18 mouse cellular contexts compared by ENCODE assay signal in the genomic region with DNA sequence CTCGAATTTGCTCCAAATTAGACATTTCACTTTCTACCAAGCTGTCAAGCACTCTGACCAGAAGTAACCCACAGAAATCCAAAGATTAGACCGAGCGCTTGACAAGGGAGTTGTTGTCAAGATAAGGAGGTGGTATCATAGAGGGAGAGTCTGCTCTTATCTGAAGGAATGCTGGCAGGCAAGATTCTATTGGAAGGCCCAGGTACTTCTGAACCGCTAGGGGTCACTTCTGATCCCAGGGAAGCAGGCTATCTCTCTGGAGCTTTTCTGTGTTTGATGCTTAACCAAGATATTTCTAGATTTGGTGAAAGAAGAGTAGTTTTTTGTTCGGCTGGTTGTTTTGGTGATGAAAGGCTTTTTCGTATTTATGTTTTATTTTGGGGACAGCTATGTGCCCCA. TPM values are rescaled to one million over a fixed set of nuclear protein-coding genes. Genes with fewer than 3 reads are reported as not detected.
DNase-seq lines count a peak whose midpoint lies in the region; TF ChIP-seq lines count a peak whose summit lies in the region.
"Had no signal": no experiment of that assay in that cellular context is flagged by ENCODE, and none has a peak within 500 bp of the region (broad histone marks: within the 10 kb centered on the region; RNA-seq: fewer than 3 reads in every experiment).

No protein-coding gene starts in this region.

- intact Hi-C loops in heart, postnatal 14 days (cut with DNase I) = no loop called here

- WGBS in heart, embryonic 10.5 days = 24% methylated on average over 6 of the region's 6 CpGs

- 0 out of 2 replicates have a peak, but pooled peaks cover 5% of the 10 kb centered on the region for H3K36me3 ChIP-seq in heart, embryonic 10.5 days
- H3K36me3 ChIP-seq: hindbrain, embryonic 15.5 days had no signal

- H3K27ac ChIP-seq in heart, embryonic 10.5 days = peak overlapping the region; percentile 23; the same call in 1 of the 2 replicates
- H3K27ac ChIP-seq in layer of hippocampus, adult 2 months = no peak overlapping the region
- H3K27ac ChIP-seq: hindbrain, embryonic 15.5 days had no signal

- peak overlapping the region; percentile 12; the same call in 1 of the 2 replicates for H3K4me3 ChIP-seq in heart, embryonic 10.5 days
- no peak overlapping the region for H3K4me3 ChIP-seq in layer of hippocampus, adult 2 months
- H3K4me3 ChIP-seq: hindbrain, embryonic 15.5 days had no signal

- TF ChIP-seq CTCF in layer of hippocampus, adult 2 months (conservative IDR thresholded peaks at IDR 0.05) = peak; percentile 40; the same call in 1 of the 2 replicates

- peaks cover 35% of the 10 kb centered on the region for H3K4me1 ChIP-seq in heart, embryonic 10.5 days

- peak; percentile 47 for DNase-seq in heart, embryonic 10.5 days (ENCODE audit: low spot score)
- DNase-seq in heart, postnatal 14 days = no peak
- no peak for DNase-seq in layer of hippocampus, adult 2 months (ENCODE audit: low spot score in 2 of 2)
- no peak for DNase-seq in layer of hippocampus, adult 11-12 months (ENCODE audit: low spot score)
- DNase-seq in NIH3T3 (ENCODE audit: low read depth) = peak; percentile 34
- DNase-seq in lung, postnatal 36 days = peak; percentile 32
- DNase-seq in urinary bladder, postnatal 14 days (ENCODE audit: low spot score) = no peak
- DNase-seq: adrenal gland, postnatal 25 days; cerebellum, adult 9-10 months; kidney, adult 9 months; retina, postnatal 1 day had no signal

- H3K9me3 ChIP-seq in heart, embryonic 10.5 days = no peaks in the 10 kb centered on the region
- H3K9me3 ChIP-seq: hindbrain, embryonic 15.5 days had no signal

- H3K27me3 ChIP-seq in heart, embryonic 10.5 days (ENCODE audit: insufficient read depth, poor library complexity, severe bottlenecking) = no peaks in the 10 kb centered on the region
- H3K27me3 ChIP-seq: hindbrain, embryonic 15.5 days had no signal

RNA-seq across cellular contexts. Expression of a gene that starts 1.4 kb away (rescaled TPM):
- polyA plus RNA-seq in heart, embryonic 10.5 days (2016; fragmentation: Nextera tagmentation; extraction: Ambion mirVana) = 21.1 and 23.1 TPM in 2 replicates
- total RNA-seq in heart, postnatal 14 days (2021) = 1 to 10 TPM; 4.2 to 4.4 TPM
- under 1 TPM; 0.44 to 0.82 TPM for total RNA-seq in layer of hippocampus, adult 2 months (2021)
- total RNA-seq: neutrophil, adult 5-6 weeks had no signal

RNA-seq across cellular contexts. Expression of a gene that starts 28.7 kb away (rescaled TPM):
- polyA plus RNA-seq in heart, embryonic 10.5 days (2016; fragmentation: Nextera tagmentation; extraction: Ambion mirVana) = 44.8 and 61.8 TPM in 2 replicates
- total RNA-seq in heart, postnatal 14 days (2021) = 10 to 100 TPM; 63.4 to 70.7 TPM
- 10 to 100 TPM; 26.7 to 26.9 TPM for total RNA-seq in layer of hippocampus, adult 2 months (2021)

RNA-seq across cellular contexts. Expression of a gene that starts 38.1 kb away (rescaled TPM):
- 232 and 247 TPM in 2 replicates for polyA plus RNA-seq in heart, embryonic 10.5 days (2016; fragmentation: Nextera tagmentation; extraction: Ambion mirVana)
- total RNA-seq in heart, postnatal 14 days (2021) = 100 to 1,000 TPM; 221 to 256 TPM
- 10 to 100 TPM; 42.1 to 46.3 TPM for total RNA-seq in layer of hippocampus, adult 2 months (2021)

RNA-seq across cellular contexts. Expression of a gene that starts 56.8 kb away (rescaled TPM):
- 0.57 TPM in 1 of 2 replicates, not detected in the other for polyA plus RNA-seq in heart, embryonic 10.5 days (2016; fragmentation: Nextera tagmentation; extraction: Ambion mirVana)
- not detected for total RNA-seq in heart, postnatal 14 days (2021)
- total RNA-seq in layer of hippocampus, adult 2 months (2021) = not detected
- total RNA-seq: ES-E14; left cerebral cortex, adult 18-20 months; neutrophil, adult 5-6 weeks had no signal
- polyA plus RNA-seq: embryonic facial prominence, embryonic 14.5 days; forebrain, embryonic 11.5 days; midbrain, embryonic 11.5 days had no signal

Comparison
In these comparisons a context has a peak if more than half of its experiments do, and no peak if none do; other contexts are left out.
1. DNase-seq: peak in heart, embryonic 10.5 days (single experiment), NIH3T3 (single experiment) and lung, postnatal 36 days (single experiment); none in heart, postnatal 14 days (0 of 2), layer of hippocampus, adult 2 months (0 of 2), layer of hippocampus, adult 11-12 months (single experiment) and urinary bladder, postnatal 14 days (single experiment).
2. RNA of a gene that starts 38.1 kb away (total RNA-seq): 221 to 256 TPM in heart, postnatal 14 days; 42.1 to 46.3 TPM in layer of hippocampus, adult 2 months; every median in the first group is over 4 times any median in the second.